Mouse (Mus musculus): ENCODE measurements around the gene Gtf2ird2.

- TF ChIP-seq TBP (IDR thresholded peaks at IDR 0.05; ENCODE audit: low read depth, low read length) (no peak), MEF2A (IDR thresholded peaks at IDR 0.05; ENCODE audit: extremely low read depth, insufficient replicate concordance, low read depth, low read length, poor library complexity, severe bottlenecking) (no peak), GATA1 (IDR thresholded peaks at IDR 0.05; ENCODE audit: low read depth, low read length) (no peak), EP300 (IDR thresholded peaks at IDR 0.05; ENCODE audit: low read depth in 1 of 2, low read length in 2 of 2) (no peak), POLR2A (IDR thresholded peaks at IDR 0.05; ENCODE audit: control insufficient read depth in 1 of 2, insufficient read depth in 1 of 2, low read depth in 1 of 2, low read length in 2 of 2, poor library complexity in 1 of 2) (no peak), ZC3H11A (IDR thresholded peaks at IDR 0.05; ENCODE audit: low read depth, low read length) (no peak), SIN3A (IDR thresholded peaks at IDR 0.05; ENCODE audit: low read length) (no peak)
These were observed 61.1 kb downstream of the Gtf2ird2 start for GRCm38 (mm10) chr5:134244890-134245289.

Data from MEL (cell line).